Mouse (Mus musculus): ENCODE measurements around the gene Cphx3.
"Not testable (repeated sequence)": the region's sequence is repeated elsewhere in the genome, so short reads cannot be mapped to it uniquely, and the experiment has no call there.

Cphx3 gene

DNA sequence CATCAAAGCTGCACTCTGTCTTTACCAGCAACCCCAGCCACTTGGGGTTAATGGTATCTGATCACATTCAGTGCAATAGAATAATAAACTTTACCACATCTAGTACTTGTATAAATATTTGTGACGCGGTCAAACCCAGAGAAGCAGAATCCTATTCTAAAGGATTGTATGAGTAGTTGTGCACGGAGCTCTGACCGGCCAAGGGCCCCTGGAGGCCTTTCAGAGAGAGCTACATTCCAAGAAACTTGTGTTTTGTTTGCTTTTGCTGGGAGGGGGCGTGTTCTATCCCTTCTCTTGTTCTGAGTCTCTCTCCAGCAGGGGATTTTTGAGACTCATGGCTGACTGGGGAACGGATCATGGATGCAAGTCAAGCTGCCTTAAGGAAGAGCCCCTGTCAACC is 92.9 kb downstream of the Cphx3 start:
- not testable (repeated sequence) for ATAC-seq (ENCODE audit: low TSS enrichment)

GRCm38 (mm10) chr14:26181660-26182059 is 99.6 kb downstream of the Cphx3 start:
- not testable (repeated sequence) for ATAC-seq (ENCODE audit: low TSS enrichment)

DNA sequence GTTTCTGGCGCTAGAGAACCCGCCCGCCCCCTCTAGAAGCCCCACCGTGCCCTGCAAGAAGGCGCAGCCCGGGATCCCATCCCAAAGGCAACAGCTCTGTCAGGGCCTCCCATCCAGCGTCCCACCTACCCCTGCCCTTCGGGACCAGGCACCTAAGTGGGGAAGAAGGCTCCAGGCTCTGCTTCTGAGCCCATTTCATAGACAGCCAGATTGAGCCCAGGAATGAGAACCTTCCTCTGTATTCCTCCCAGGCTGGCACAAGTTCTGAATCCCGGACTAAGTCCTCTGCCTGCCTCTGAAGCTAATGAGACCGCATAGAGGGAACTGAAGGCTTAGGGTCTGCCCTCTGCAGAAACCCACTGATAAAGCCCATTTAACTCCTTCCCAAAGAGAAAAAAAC is 100.3 kb downstream of the Cphx3 start, which contains the start of gene Plac9b:
Gene Plac9b, minus strand, starts transcription at position 101 of the 400 bp plus-strand sequence.
- not testable (repeated sequence) for ATAC-seq (ENCODE audit: low TSS enrichment)

DNA sequence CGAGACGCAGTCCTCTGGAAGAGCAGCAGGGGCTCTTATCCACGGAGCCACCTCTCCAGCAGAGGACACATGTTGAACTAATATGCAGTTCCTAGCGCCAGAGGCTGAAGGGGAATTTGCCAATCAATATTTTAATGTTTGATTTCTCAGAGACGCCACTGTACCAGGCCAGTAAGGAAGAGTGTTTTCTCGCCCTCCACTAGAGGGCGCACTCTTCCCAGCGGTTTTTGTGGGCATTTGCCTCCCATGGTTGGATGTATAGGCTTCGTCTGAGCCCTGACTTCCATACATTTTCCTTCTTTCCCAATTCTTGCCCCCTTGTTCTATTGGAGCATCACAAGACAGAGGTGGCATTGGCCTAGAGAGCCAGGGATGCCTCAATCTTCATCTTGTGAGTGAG is 104.5 kb downstream of the Cphx3 start:
- not testable (repeated sequence) for ATAC-seq (ENCODE audit: low TSS enrichment)

DNA sequence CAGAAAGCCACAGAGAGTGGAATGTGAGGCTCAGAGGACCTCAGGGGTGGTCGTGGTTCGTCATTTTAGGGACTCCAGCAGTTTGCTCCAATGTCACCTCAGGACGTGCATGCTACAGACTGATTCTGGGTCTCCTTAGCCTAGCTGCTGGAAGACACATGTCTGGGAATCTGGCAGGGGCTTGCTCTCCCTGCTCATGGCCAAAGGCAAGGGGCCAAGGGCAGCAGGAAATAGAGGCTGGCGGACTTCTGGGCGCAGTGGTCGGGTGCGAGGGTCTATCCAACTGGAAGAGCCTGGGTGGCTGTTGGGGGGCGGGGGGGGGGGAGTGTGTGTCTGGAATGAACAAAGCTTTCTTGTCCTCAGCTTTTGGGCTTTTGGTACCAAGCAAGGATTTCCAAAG is 106.3 kb downstream of the Cphx3 start:
- not testable (repeated sequence) for ATAC-seq (ENCODE audit: low TSS enrichment)

DNA sequence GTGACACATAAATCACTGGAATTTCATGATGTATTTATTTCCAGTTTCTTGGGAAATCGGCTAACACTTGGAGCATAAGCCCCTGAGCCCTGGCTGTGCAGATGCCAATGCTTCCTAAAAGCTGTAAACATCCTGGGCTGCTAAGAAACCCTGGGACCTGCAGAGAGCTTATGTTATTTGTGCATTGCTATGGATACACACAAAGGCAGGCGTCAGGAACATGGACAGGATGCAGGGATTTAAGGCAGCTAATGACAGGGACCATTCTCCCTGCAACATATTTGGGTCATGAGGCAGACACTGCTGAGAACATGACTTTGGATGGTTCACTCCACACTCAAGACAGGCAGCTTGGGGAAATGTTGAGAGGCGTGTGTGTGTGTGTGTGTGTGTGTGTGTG is 115.8 kb downstream of the Cphx3 start:
- not testable (repeated sequence) for ATAC-seq (ENCODE audit: low TSS enrichment)

- peak; percentile 84 for ATAC-seq (ENCODE audit: low TSS enrichment)
These were observed 124.3 kb downstream of the Cphx3 start for GRCm38 (mm10) chr14:26206197-26206925.

DNA sequence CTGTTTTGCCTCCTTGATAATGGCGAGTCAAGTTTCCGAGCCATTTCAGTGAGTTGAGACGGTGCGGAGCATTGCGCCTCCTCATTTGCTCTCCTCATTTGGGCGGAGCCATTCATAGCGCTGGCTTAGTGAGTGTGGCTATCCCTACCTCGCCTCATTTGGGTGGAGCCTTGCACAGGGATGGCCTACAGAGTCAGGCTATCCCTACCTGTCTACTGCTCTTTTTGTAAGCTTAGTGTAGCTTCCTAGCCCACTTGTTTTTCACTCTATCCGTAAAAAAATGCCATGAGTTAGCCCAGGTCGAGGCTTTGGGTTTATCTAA is 124.8 kb downstream of the Cphx3 start, which contains the start of gene Tmem254b:
Gene Tmem254b, minus strand, starts transcription at position 116 of the 322 bp plus-strand sequence.
- ATAC-seq (ENCODE audit: low TSS enrichment) = peak; percentile 91

- ATAC-seq (ENCODE audit: low TSS enrichment) = not testable (repeated sequence)
These were observed 134.3 kb downstream of the Cphx3 start for GRCm38 (mm10) chr14:26216233-26217000.

DNA sequence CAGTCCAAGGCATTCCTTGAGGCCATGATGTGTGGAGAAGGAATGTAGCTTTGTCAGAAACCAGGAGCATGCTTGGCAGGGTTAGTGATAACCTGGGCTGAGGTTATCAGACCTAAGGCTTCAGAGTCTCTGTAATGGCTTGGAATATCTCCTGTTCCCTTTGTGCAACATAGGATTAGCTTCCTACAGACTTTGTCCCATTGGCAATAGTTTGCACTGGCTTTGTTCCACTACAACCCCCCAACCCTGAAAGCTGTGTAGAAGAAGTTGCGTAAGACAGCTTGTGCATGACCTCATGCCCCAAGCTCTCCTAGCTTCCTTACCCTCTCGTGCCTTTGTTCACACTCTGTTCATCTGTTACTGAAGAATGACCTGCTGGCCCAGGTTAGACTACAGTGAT is 155.1 kb downstream of the Cphx3 start:
- not testable (repeated sequence) for ATAC-seq (ENCODE audit: low TSS enrichment)

- ATAC-seq (ENCODE audit: low TSS enrichment) = peak; percentile 59; the same call in 1 of the 2 replicates
These were observed 175.9 kb downstream of the Cphx3 start, which contains the start of gene Duxbl3 for GRCm38 (mm10) chr14:26257756-26258617. Gene Duxbl3 (plus strand): TSS chr14:26257962.

DNA sequence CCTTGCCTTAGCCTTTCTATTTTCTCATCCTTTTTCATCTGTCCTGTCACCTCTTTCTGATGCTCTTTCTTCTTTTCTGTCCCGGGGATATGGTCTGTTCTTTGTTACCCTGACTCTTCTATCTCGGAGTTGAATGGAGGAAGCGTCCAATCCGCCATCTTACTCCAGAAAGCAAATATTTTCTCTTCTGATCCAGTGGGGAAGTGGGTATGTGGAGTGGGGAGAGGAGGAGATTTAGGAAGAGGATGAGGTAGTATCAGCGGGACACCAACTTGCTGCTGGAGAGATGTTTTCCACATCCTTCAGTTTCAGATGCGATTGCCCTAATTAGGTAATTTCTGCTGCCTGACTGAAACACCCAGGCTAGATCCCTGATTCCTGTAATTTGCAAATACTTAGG is 176.6 kb downstream of the Cphx3 start:
- not testable (repeated sequence) for ATAC-seq (ENCODE audit: low TSS enrichment)

Data from frontal cortex, adult (tissue).